ENCODE assay signal across 24 mouse cellular contexts in genomic region chr11:108257921-108258320, GRCm38 (mm10).
DNase-seq lines count a peak whose midpoint lies in the region; ATAC-seq lines count a peak whose summit lies in the region.
"Had no signal": no experiment of that assay in that cellular context is flagged by ENCODE, and none has a peak within 500 bp of the region (broad histone marks: within the 10 kb centered on the region; RNA-seq: fewer than 3 reads in every experiment).

No protein-coding gene starts in this region.

- no peak overlapping the region for H3K4me2 ChIP-seq in heart, embryonic 11.5 days
- H3K4me2 ChIP-seq in intestine, embryonic 16.5 days (ENCODE audit: low read depth, low read length), result no peak overlapping the region
- H3K4me2 ChIP-seq in intestine, embryonic 15.5 days (replicated peaks), result no peak overlapping the region
- H3K4me2 ChIP-seq in lung, embryonic 15.5 days, result no peak overlapping the region
- H3K4me2 ChIP-seq in heart, embryonic 16.5 days (ENCODE audit: low read depth, low read length), result peak overlapping the region; percentile 23; the same call in 1 of the 2 replicates
- H3K4me2 ChIP-seq: hindbrain, embryonic 13.5 days; kidney, embryonic 15.5 days; midbrain, embryonic 12.5 days; neural tube, embryonic 15.5 days had no signal

- H3K36me3 ChIP-seq in heart, embryonic 11.5 days (ENCODE audit: control insufficient read depth, insufficient read depth, low read length), result no peaks in the 10 kb centered on the region
- no peaks in the 10 kb centered on the region for H3K36me3 ChIP-seq in intestine, embryonic 16.5 days (ENCODE audit: control insufficient read depth, insufficient read depth, low read length)
- no peaks in the 10 kb centered on the region for H3K36me3 ChIP-seq in intestine, embryonic 15.5 days
- H3K36me3 ChIP-seq in lung, embryonic 15.5 days, result no peaks in the 10 kb centered on the region
- H3K36me3 ChIP-seq in heart, embryonic 16.5 days (ENCODE audit: control insufficient read depth, insufficient read depth), result no peaks in the 10 kb centered on the region
- H3K36me3 ChIP-seq: G1E; hindbrain, embryonic 13.5 days; kidney, embryonic 15.5 days; midbrain, embryonic 12.5 days; neural tube, embryonic 15.5 days had no signal

- H3K9ac ChIP-seq in heart, embryonic 11.5 days (ENCODE audit: low read depth, low read length), result no peak overlapping the region
- H3K9ac ChIP-seq in intestine, embryonic 16.5 days (ENCODE audit: low read depth, low read length), result no peak overlapping the region
- H3K9ac ChIP-seq in intestine, embryonic 15.5 days, result no peak overlapping the region
- no peak overlapping the region for H3K9ac ChIP-seq in lung, embryonic 15.5 days
- peak overlapping the region; percentile 6; the same call in 1 of the 2 replicates for H3K9ac ChIP-seq in heart, embryonic 16.5 days (ENCODE audit: low read length)
- H3K9ac ChIP-seq: hindbrain, embryonic 13.5 days; kidney, embryonic 15.5 days; midbrain, embryonic 12.5 days; neural tube, embryonic 15.5 days had no signal

- no peak for DNase-seq in heart, adult 8-10 months (ENCODE audit: low spot score)
- no peak for DNase-seq in lung, postnatal 36 days
- DNase-seq in adrenal gland, adult 2 months, result no peak
- DNase-seq: B cell, adult 2 months; cerebellum, adult 2 months; kidney, postnatal 4 days; layer of hippocampus, adult 9-11 months; right cerebral cortex, adult 18-20 months; right cerebral cortex, postnatal 4 days; thymus, postnatal 14 days had no signal

- no peaks in the 10 kb centered on the region for H3K9me3 ChIP-seq in heart, embryonic 11.5 days (replicated peaks; ENCODE audit: control insufficient read depth, low read length)
- no peaks in the 10 kb centered on the region for H3K9me3 ChIP-seq in intestine, embryonic 16.5 days (ENCODE audit: control insufficient read depth, low read length)
- H3K9me3 ChIP-seq in intestine, embryonic 15.5 days, result no peaks in the 10 kb centered on the region
- no peaks in the 10 kb centered on the region for H3K9me3 ChIP-seq in lung, embryonic 15.5 days
- H3K9me3 ChIP-seq in heart, embryonic 16.5 days (replicated peaks; ENCODE audit: control insufficient read depth, low read length), result no peaks in the 10 kb centered on the region
- H3K9me3 ChIP-seq: hindbrain, embryonic 13.5 days; kidney, embryonic 15.5 days; midbrain, embryonic 12.5 days; neural tube, embryonic 15.5 days had no signal

- WGBS in heart, embryonic 11.5 days (ENCODE audit: insufficient replicate concordance), result 50% methylated on average over 8 of the region's 8 CpGs
- WGBS in intestine, embryonic 16.5 days, result 71% methylated on average over 8 of the region's 8 CpGs
- WGBS in intestine, embryonic 15.5 days, result 77% methylated on average over 8 of the region's 8 CpGs
- WGBS in lung, embryonic 15.5 days, result 30% methylated on average over 8 of the region's 8 CpGs
- WGBS in heart, embryonic 16.5 days, result 24% methylated on average over 8 of the region's 8 CpGs

- no peaks in the 10 kb centered on the region for H3K27me3 ChIP-seq in heart, embryonic 11.5 days (ENCODE audit: control insufficient read depth, insufficient read depth, low read length)
- no peaks in the 10 kb centered on the region for H3K27me3 ChIP-seq in intestine, embryonic 16.5 days (replicated peaks; ENCODE audit: control insufficient read depth, insufficient read depth, low read length)
- no peaks in the 10 kb centered on the region for H3K27me3 ChIP-seq in intestine, embryonic 15.5 days (replicated peaks)
- H3K27me3 ChIP-seq in lung, embryonic 15.5 days, result no peaks in the 10 kb centered on the region
- no peaks in the 10 kb centered on the region for H3K27me3 ChIP-seq in heart, embryonic 16.5 days (ENCODE audit: control insufficient read depth, insufficient read depth, low read length)
- H3K27me3 ChIP-seq: CH12.LX; hindbrain, embryonic 13.5 days; kidney, embryonic 15.5 days; midbrain, embryonic 12.5 days; neural tube, embryonic 15.5 days had no signal

- no peak overlapping the region for H3K4me3 ChIP-seq in heart, embryonic 11.5 days (ENCODE audit: low read depth, low read length)
- no peak overlapping the region for H3K4me3 ChIP-seq in intestine, embryonic 16.5 days (ENCODE audit: low read length)
- no peak overlapping the region for H3K4me3 ChIP-seq in intestine, embryonic 15.5 days (replicated peaks)
- no peak overlapping the region for H3K4me3 ChIP-seq in lung, embryonic 15.5 days
- no peak overlapping the region for H3K4me3 ChIP-seq in heart, embryonic 16.5 days (ENCODE audit: low read length)
- H3K4me3 ChIP-seq: hindbrain, embryonic 13.5 days; kidney, embryonic 15.5 days; midbrain, embryonic 12.5 days; neural tube, embryonic 15.5 days had no signal

- H3K4me1 ChIP-seq in heart, embryonic 11.5 days (ENCODE audit: control insufficient read depth, insufficient read depth, low read length), result peaks cover 40% of the 10 kb centered on the region
- peaks cover 23% of the 10 kb centered on the region for H3K4me1 ChIP-seq in intestine, embryonic 16.5 days (ENCODE audit: control insufficient read depth, insufficient read depth, low read length)
- H3K4me1 ChIP-seq in intestine, embryonic 15.5 days (replicated peaks), result peaks cover 16% of the 10 kb centered on the region
- peaks cover 72% of the 10 kb centered on the region for H3K4me1 ChIP-seq in lung, embryonic 15.5 days
- peaks cover 56% of the 10 kb centered on the region for H3K4me1 ChIP-seq in heart, embryonic 16.5 days (ENCODE audit: control insufficient read depth, insufficient read depth, low read length)

- peak overlapping the region; percentile 66 for H3K27ac ChIP-seq in heart, embryonic 11.5 days (ENCODE audit: low read depth, low read length)
- H3K27ac ChIP-seq in intestine, embryonic 16.5 days (ENCODE audit: low read length), result peak overlapping the region; percentile 8; the same call in 1 of the 2 replicates
- no peak overlapping the region for H3K27ac ChIP-seq in intestine, embryonic 15.5 days
- peak overlapping the region; percentile 30 for H3K27ac ChIP-seq in lung, embryonic 15.5 days
- H3K27ac ChIP-seq in heart, embryonic 16.5 days (ENCODE audit: low read length), result peak overlapping the region; percentile 88
- H3K27ac ChIP-seq: hindbrain, embryonic 13.5 days; kidney, embryonic 15.5 days; midbrain, embryonic 12.5 days; neural tube, embryonic 15.5 days had no signal

- ATAC-seq in heart, embryonic 11.5 days (replicated peaks; ENCODE audit: insufficient number of reproducible peaks, low FRiP score, low TSS enrichment), result no peak
- ATAC-seq in intestine, embryonic 16.5 days, result no peak
- ATAC-seq in intestine, embryonic 15.5 days, result no peak
- ATAC-seq in lung, embryonic 15.5 days (ENCODE audit: borderline replicate concordance, extremely low read depth, low FRiP score, low TSS enrichment), result no peak
- ATAC-seq in heart, embryonic 16.5 days (replicated peaks; ENCODE audit: extremely low read depth, insufficient read depth, low FRiP score), result no peak
- ATAC-seq: activated CD4-positive, CD25-positive, alpha-beta regulatory T cell, adult 4 months; forebrain, embryonic 14.5 days; inflammation-experienced regulatory T-cells, adult 6 months had no signal
